Mouse (Mus musculus) gastrocnemius, postnatal 4 days (tissue): Measurements from ENCODE around the gene Tram2. TPM values are rescaled to one million over a fixed set of nuclear protein-coding genes. Genes with fewer than 3 reads are reported as not detected.
A peak's percentile ranks its signal among the peaks of the same experiment; 100 is the strongest.

Experiments
- DNase-seq, 2 experiments: peaks; one replicate each; pipeline ENCODE4 v3.0.0; 2021 to 2022; ENCODE audit warnings: low spot score in 2 of 2, mixed read lengths in 2 of 2
- total RNA-seq, 2 experiments: library from RNA; stranded (reverse); gene quantifications; 2 replicates each; pipeline ENCODE4 v1.2.3; 2021

Tram2 gene
- total RNA-seq, 2 experiments from 2014 or later, result 20.8 to 21.6 TPM

DNA sequence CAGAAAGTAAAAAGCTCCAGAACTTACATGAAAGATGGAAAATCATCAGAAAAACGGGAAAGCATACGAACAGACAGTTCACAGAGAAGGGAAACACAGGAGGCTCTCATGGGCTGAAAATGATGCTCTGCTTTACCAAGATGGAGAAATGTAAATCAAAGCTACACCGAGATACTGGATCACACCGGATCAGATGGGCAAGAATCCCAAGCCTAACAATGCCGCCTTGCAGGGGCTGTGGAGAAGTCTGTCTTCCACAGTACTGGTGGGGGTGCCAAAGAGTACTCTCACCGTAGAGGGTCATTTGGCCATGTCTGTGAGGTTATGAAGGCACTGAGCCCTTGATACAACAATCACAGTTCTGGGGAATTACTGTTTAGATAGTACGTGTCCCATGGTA lies 52.5 kb downstream of the Tram2 start:
- DNase-seq, result no peak

DNA sequence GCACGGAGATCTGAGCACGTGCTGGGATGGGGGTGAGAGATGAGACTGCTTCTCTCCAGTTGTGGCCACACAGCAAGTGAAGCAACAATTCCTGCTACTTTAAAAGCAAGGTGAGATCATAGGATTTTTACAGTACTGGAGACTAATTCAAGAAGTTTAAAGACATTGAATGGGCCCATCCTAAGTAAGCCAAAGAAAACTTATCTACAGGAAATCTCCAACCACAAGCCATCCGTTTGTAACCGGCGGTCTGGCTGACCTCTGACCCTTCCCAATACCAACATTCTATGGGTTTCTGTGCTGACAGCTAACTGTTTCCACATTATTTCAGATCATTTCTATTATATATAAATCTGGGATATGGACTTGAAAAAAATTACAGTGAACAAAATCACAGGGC lies 53.8 kb downstream of the Tram2 start:
- no peak for DNase-seq

DNA sequence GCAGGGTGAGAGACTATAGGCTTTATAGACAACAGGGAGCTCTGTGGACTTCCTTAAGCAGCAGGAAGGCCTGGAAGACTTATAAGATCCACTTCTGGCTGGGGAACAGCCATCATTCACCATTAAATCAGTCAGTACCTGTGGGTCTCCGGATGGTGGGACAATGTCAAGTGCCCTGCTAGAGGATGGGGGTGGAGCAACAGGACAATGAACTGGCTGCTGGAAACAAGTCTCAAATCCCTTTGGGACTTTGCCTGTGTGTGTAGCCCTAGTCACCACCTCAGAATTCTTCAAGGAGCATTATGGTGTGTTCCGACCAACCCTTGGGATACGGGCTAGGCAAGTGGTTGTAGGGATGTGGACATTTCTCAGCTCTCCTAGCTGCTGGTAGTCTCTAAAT lies 55.9 kb downstream of the Tram2 start:
- DNase-seq, result no peak

DNA sequence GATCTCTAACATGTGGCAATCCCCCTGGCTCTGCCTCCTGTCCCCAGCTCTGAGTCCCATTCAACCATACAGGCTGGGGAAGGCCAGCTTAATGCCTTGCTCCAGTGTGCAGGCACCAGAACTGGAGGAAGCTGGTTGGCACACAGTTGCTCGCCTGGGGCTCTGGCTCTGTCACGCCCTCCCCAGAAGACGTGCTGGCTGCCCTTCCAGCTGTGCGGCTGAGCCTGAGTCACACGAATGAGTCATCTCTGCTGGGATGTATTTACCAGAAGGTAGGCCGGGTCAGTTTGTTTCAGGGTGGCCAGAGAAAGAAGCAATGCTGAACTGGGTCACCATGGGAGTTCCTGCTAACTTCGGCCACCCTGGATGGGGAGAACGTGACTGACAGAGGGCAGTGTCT lies 64.6 kb downstream of the Tram2 start:
- DNase-seq, result peak; percentile 43 to 70

DNA sequence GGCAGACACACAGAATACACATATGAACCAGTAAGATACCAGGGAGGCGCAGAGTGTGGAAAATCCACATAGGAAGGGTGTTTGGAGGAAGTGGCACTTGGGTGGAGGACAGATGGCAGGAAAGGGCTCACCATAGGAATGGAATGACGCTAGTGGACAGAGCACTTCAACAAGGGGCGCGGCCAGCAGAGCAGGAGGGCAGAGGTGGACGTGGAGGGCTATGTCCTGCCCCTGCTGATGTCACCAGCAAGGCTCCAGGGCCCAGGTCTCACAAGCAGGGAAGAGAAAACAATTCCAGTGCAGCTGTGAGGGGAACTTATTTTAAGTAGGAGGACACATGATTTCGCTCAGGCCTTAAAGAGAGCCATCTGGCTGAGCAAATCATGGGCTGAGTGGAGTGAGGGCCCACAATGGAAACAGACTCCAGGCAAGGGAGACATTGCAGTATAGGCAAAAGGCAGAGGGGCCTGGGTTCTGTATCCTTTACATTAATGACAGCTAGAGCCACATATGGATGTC lies 68.7 kb downstream of the Tram2 start:
- DNase-seq, result no peak

DNA sequence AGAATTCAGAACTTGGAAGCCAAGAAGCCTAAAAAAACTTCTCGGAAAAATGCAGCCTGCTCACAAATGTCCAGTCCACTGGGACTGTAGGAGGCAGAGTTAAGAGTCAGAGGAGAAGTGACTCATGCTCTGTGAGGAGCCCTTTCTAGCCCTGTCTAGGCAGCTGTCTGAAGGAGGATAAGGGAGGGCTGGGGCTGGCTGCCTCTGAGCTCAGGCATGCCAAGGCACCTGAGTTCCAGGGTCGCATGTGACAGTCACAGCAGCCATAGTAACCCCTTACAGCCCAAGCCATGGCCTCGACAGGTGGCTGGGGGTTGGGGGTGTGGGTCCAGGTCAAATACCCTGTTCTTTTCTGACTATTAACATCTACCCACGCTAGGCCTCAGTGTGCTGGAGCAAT lies 70.1 kb downstream of the Tram2 start:
- peak; percentile 29 to 57 for DNase-seq

DNA sequence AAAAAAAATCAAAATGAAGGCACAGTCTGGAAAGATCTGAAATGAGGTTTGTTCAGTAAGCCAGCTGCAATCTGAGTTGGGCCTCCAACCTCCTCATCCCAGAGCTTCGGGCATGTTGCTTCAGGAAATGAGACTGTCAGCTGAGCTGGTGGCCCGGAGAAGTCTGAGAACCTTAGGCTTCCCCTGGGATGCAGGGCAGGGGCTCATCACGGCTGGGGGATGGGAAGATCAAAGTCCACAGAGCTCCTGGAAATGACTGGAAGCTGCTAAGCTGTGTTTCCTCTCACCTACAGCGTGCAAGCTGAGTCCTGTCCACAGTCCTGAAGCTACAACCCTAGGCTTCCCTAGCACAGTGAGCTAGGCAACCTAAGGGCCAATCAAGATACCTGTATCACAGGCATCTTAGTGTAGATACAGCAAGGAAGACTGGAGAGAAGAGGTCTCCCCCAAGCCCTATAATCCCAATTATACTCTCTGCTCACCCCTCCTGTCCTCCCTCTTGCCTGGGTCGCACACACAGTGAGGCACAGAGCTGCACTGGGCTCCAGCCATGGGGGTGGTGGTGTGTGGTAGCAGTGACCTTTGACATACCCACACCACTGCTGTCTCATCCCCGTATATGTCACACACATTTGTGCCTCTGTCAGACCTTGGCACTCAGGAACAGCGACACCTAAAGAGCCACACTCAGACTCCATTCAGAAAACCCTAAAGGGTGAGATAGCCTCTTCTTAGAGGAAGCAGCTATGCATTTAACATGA lies 70.9 kb downstream of the Tram2 start:
- DNase-seq, result no peak

DNA sequence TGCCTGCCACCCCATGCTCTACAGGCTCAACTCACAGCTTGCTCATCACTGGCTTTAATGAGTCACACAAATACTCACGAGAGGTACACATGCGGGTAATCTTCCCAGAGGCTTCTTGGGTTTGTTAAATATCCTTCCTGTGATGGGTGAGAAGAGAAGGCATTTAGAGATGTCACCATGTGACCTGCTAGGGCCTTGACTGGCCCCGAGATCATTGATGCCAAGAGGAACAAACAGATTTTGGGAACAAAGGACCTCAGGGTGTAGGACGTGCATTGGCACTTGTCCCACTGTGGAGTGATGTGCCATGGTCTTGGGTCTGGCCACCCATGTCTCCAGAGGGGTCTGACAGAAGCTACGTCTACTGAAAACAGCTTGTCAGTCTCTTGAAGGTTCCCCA lies 72.3 kb downstream of the Tram2 start:
- DNase-seq, result no peak

DNA sequence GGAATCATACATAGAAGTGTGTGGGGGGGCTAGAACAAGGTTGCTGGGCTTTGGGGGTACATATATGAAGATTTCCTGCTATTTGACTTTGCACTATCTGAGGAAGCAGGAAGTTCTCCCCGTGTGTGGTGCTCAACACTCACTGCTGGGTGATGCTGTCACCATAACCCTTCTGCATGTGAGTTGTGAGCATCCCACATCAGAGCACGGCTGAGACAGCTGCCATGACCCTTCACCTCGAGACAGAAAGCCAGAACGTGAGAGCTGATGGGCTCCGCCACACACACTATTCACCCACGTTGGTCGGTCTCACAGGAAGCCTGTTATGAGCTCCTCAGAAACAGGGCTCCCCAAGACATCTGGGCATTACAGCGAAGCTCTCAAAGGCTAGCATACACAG lies 74.4 kb downstream of the Tram2 start:
- DNase-seq, result no peak

DNA sequence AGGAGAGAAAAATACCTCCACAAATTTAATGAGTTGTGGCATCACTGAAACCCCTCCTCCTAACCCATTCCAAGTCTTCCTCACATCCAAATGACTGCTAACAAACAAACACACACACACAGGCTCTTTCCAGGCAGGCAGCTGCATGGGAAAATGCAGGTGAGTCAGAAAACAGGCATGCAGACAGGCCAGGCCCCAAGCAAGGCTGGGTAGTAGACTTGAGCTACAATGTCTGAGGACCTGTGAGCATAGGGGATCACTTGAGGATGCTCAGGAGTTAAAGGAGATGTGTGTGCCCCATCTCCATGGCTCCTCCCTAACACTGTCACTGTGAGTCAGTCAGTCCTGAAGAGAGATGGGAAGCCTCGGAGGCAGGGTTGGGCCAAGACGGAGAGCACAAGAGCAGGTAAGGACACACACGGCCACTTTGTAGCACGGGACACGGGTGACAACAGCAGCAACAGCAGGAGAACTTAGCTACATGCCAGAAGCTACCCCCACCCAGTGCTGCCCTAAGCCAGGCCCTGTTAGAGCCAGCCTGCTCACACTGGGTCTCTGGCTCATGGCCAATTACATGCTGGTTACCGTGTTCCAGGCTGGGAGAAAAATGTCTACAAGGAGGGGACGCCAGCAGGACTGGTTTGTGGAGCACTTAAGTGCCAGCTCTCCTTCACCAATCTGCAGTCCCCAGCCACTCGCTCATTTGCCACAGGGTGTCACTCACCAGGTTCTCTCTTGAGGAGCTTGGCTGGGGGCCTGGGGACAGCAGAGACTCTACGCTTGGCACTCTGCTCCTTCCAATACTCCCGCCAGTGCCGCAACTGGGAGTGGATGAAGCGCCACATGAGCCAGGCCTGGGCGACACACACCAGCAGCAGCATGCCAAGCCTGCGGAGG lies 76.5 kb downstream of the Tram2 start:
- DNase-seq, result peak in 1 of 2 experiments; percentile 29

DNA sequence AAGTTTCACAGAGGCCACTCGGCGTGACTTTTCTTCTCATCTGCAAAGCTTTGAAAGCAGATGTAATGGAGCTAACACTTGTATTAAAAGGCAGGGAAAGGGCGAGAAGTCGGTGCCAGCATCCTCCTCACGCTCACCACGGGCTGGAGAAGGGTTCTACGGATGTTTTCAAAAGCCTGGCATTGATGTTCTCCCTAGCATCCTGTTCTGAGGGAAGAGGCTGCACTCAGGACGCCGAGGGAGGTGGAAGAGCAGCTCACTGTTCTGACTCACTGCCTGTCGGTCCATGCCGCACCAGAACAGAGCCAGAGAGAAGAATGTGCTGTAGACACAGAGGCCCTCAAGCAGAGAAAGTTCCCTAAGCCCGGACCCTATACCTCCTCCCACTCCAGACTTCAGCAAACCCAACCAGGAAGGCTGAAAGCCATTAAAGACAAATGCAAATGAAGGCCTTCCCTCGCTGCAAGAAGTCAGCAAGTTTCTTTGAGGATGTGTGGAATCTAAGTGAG lies 81.1 kb downstream of the Tram2 start:
- DNase-seq, result no peak

DNA sequence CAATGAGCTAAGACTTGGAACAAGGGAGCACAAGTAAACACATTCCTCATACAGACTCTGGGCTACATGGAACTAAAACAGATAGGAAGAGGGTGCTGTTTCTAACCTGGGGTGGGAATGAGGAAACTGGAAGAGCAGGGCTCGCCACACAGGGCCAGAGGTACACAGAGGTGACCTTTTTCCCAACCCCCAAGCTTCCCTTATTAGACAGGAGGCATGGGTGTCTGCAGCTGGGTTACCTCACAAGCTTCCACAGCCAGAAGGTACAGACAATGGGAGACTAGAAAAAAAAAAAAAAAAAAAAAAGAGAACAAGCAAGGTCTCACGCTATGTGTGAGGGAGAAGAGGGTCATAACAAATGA lies 81.7 kb downstream of the Tram2 start:
- DNase-seq, result no peak

DNA sequence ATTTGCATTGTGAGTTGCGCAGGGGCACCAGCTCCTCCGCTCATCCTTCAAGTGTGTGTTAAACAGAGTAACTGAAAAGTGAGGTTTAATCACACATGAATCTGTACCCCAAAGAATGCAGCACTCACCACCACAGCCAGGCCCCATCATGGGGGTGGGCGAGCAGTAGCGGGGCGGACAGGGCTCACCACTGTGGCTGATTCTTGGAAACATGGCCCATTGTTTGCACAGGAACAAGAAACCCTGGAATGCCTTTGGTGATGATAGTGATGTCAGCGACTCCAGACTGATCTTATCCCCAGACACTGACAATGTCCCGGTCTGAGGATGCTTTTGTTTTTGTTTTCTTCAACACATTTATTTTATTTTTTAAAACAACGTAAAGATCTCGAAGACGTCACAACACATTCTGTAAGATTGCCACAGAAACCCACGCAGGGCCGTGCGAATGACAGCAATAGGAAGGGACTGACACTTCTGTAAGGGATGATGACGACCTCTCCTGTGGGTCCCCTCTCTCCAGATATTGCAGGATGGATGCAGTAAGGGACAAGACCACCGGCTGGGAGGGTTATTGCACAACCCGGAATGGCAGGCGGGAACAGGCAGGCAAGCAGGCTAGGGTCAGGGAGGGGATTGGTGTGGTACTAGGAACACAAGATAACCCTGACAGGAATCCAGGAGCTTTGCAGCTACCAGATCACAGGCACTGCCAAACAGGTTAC lies 82.3 kb downstream of the Tram2 start:
- DNase-seq, result no peak

DNA sequence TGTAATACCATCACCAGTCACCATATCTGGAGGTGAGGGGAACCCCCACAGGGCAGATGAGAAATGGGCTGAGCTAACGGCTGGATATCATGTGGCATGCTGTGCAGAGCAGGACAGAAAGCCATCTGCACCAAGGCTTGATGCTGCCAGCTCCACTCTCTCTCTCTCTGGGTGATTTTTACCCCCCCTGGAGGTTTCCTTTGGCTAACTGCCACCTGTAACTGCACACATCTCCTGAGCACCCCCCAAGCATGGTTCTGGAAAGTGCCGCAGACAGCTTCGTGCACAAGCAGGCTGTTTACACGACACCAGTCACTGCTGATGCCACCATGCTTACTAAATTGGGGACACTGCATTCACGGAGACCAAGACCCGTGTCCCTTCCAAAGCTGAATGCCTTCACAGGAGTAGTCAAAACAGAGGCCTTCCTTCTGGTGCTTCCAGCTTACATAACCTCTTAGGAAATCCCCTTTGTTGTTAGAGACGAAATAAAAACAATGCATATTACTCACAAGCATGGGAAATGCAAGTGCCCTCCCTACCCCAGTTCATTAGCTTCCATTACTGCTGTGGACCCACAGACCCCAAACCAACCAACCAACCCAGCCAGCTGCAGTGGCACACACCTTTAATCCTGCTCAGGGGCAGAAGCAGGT lies 83.6 kb downstream of the Tram2 start:
- DNase-seq, result no peak

DNA sequence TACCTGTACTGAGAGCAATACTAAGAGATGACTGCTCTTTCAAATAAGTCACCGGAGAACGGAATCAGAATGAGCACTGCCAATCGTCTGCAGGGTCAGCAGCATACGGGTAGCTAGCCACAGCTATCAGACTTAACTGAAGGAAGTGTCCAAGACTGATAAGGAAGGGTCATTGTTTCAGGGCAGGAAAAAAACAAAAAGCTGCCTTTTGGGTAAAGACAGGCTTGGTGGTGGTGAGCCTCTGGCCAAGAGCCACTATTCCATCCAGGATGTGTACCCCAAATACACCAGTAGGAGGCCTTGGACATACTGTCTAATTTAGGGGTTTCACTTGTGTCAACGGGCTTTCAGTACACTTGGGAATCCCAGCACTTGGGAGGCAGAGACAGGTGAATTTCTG lies 84.7 kb downstream of the Tram2 start:
- no peak for DNase-seq

DNA sequence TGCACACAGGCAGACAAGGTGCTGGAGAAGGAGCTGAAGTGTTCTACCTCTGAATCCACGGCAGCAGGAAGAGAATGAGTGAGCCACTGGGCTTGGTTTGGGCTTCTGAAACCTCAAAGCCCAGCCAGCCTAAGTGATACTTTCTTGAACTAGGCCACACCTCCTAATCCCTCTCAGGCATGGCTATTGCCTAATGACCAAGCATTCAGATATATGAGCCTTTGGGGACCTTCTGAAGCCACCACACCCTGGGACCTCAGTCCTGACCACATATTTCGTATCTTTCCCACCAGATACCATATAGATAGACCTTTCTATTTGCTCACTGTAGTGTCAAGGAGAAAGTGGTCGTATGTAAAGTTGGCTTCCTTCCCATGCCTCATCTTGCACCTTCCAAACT lies 85.3 kb downstream of the Tram2 start:
- no peak for DNase-seq

DNA sequence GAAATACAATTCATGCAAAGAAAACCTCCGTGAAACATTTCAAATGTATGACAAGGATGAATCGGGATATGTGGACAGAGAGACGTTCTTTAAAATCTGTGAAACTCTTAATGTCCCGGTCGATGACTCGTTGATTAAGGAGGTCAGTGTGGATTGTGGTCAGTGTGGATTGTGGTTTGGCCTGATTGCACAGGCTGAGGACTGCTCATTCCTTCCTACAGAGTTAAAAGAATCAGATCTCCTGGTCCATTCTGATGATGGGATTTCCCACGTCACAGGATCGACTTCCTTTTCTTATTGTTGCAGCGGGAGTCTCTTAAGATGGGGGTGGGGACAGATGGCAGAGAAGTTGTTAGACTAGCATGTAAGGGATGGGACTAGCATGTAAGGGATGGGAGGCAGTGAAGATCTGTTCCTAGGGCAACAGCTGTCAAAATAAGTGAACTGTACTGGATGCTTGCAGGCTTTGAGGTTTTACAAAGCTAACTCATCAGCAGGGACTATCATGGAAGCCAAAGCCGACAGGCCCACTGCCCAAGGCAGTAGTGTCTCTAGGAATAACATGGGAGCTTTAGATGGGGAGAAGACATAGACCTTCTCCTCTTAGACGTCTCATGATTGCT lies 89.5 kb downstream of the Tram2 start:
- no peak for DNase-seq

DNA sequence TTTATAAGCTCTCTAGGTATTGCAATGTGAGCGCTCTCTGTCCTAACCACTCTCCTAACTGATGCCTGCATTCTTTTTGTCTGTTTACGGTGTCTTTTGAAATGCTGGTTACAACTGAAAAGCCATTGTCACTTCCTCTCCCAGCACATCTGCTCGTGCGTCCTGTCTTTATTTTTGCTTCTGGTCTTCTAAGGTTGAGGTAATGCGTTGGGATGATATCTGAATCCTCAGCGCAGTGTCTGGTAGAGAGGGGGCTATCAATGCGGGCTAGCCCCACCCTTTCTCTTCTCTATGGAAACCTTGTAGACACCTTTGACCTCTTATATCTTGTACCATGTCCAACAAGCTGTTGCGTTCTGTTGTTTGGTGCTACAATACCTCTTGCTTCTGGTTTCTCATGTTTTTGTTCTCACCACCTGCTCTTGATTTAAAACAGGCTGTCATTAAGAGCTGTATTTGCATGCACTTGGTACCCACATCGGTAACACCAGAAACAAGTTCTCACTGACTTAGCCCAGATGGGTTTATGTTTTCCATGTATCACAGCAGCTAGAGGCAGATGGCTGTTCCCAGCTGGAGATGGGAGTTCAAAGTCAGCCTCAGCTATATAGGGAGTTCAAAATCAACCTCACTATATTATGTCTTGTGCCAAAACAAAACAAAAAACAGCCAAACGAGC lies 92.5 kb downstream of the Tram2 start:
- DNase-seq, result no peak

DNA sequence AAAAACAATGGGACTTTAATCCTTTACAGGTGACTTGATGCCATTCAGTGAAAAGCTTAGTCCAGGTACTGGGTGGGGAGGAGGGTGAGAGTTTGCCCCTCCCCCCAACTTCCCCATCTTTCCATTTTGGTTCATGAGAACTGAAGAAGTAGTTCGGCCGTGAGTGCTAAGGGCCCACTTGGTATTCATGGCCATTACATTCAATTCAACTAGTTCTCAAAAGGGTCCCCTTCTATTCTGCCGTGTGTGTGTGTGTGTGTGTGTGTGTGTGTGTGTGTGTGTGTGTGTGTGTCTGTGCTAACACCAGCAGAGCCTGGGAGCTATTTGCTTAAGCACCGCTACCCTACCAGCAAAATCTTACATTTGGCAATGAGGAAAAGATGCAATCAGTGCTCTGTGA lies 94.4 kb downstream of the Tram2 start:
- DNase-seq, result no peak

DNA sequence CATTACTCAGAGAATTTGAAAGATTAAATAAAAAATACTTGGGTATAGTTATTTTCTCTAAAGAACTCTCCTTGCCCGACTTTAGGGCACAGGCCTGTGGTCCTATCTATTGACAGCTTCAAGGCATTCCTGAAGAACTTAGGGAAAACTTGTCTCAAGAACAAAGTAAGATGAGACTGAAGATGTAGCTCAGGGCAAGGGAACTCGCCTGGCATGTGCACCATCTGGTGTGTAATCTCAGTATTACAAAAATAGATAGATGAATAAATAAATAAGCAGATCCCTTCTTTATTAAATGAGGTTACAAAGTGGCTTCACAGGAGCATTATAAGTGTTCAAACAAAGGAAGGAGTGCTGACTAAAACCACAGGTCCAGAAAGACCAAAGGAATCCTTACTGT lies 94.9 kb downstream of the Tram2 start:
- DNase-seq, result no peak
